Mouse (Mus musculus) G1E (cell line): ENCODE data around the gene Epha2.

Source experiments
- CTCF ChIP-seq: IDR thresholded peaks from 2 replicates; pipeline ENCODE4 v1.5.1; 2012; ENCODE audit warnings: low read depth, low read length, inconsistent platforms, mixed read lengths
- GATA1 ChIP-seq: IDR thresholded peaks from 2 replicates; pipeline ENCODE4 v1.6.1; 2012; ENCODE audit warnings: borderline replicate concordance, low read length, inconsistent platforms, mixed read lengths

DNA sequence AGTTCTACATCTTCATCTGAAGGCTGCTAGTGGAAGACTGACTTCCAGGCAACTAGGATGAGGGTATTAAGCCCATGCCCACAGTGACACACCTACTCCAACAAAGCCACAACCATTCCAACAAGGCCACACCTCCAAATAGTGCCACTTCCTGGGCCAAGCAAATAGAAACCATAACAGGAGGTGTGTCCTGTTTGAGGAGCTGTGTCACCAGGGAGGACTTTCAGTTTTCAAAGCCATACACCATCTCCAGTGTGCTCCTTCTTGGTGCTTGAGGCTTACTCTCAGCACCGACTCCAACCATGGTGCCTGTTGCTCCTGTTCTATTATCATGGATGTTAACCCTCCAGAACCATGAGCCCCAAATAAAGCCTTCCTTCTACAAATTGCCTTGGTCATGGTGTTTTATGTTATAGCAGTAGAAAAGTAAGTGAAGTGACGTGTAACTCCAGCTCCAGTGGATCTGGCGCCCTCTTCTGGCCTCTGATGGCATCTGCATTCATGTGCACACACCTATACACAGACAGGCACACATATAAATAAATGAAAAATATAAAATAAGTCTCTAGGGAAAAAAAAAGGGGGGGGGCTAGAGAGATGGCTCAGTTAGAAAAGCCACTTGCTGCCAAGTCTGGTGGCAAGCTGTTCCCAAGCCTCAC, 34.9 kb upstream of the Epha2 start:
- TF ChIP-seq CTCF: no peak
- TF ChIP-seq GATA1: no peak
